Mouse (Mus musculus): ENCODE measurements around the gene Armc8. TPM values are rescaled to one million over a fixed set of nuclear protein-coding genes. Genes with fewer than 3 reads are reported as not detected.

Armc8 gene
- polyA plus RNA-seq, 1 experiment from 2014 or later, result 46.4 TPM

GRCm38 (mm10) chr9:99469681-99470273 lies 98.9 kb downstream of the Armc8 start:
- no peaks in the 10 kb centered on the region for H3K27me3 ChIP-seq (ENCODE audit: control insufficient read depth, insufficient read depth, low read length)
- H3K9ac ChIP-seq (ENCODE audit: low read depth, low read length), result no peak overlapping the region
- ATAC-seq (ENCODE audit: low FRiP score) (no peak), DNase-seq (ENCODE audit: low spot score) (peak; percentile 10)
- H3K9me3 ChIP-seq (ENCODE audit: control insufficient read depth, low read length), result no peaks in the 10 kb centered on the region
- no peak overlapping the region for H3K27ac ChIP-seq (ENCODE audit: low read depth, low read length)
- H3K4me1 ChIP-seq (replicated peaks; ENCODE audit: control insufficient read depth, insufficient read depth, low read length), result no peaks in the 10 kb centered on the region
- H3K36me3 ChIP-seq (ENCODE audit: control insufficient read depth, insufficient read depth, low read length), result no peaks in the 10 kb centered on the region
- no peak overlapping the region for H3K4me2 ChIP-seq (replicated peaks; ENCODE audit: low read depth, low read length)
- no peak overlapping the region for H3K4me3 ChIP-seq (ENCODE audit: low read depth, low read length)
- WGBS, result 64% methylated on average over 8 of the region's 8 CpGs

- ATAC-seq (ENCODE audit: low FRiP score) (no peak), DNase-seq (ENCODE audit: low spot score) (no peak)
- H3K36me3 ChIP-seq (ENCODE audit: control insufficient read depth, insufficient read depth, low read length), result no peaks in the 10 kb centered on the region
- no peak overlapping the region for H3K4me3 ChIP-seq (ENCODE audit: low read depth, low read length)
- no peak overlapping the region for H3K27ac ChIP-seq (ENCODE audit: low read depth, low read length)
- H3K4me2 ChIP-seq (replicated peaks; ENCODE audit: low read depth, low read length), result no peak overlapping the region
- H3K9me3 ChIP-seq (ENCODE audit: control insufficient read depth, low read length), result no peaks in the 10 kb centered on the region
- no peaks in the 10 kb centered on the region for H3K4me1 ChIP-seq (replicated peaks; ENCODE audit: control insufficient read depth, insufficient read depth, low read length)
- H3K9ac ChIP-seq (ENCODE audit: low read depth, low read length), result no peak overlapping the region
- WGBS, result 86% methylated on average over 9 of the region's 9 CpGs
- no peaks in the 10 kb centered on the region for H3K27me3 ChIP-seq (ENCODE audit: control insufficient read depth, insufficient read depth, low read length)
Measured at GRCm38 (mm10) chr9:99468572-99468971, 100.1 kb downstream of the Armc8 start.

GRCm38 (mm10) chr9:99464876-99465275 lies 103.8 kb downstream of the Armc8 start:
- Histone ChIP-seq H3K27me3 (ENCODE audit: control insufficient read depth, insufficient read depth, low read length) (no peaks in the 10 kb centered on the region), H3K36me3 (ENCODE audit: control insufficient read depth, insufficient read depth, low read length) (no peaks in the 10 kb centered on the region), H3K27ac (ENCODE audit: low read depth, low read length) (no peak overlapping the region), H3K4me3 (ENCODE audit: low read depth, low read length) (no peak overlapping the region), H3K9ac (ENCODE audit: low read depth, low read length) (no peak overlapping the region), H3K4me1 (replicated peaks; ENCODE audit: control insufficient read depth, insufficient read depth, low read length) (no peaks in the 10 kb centered on the region), H3K4me2 (replicated peaks; ENCODE audit: low read depth, low read length) (no peak overlapping the region), H3K9me3 (ENCODE audit: control insufficient read depth, low read length) (no peaks in the 10 kb centered on the region)
- no peak for ATAC-seq (ENCODE audit: low FRiP score)
- 87% methylated on average over 6 of the region's 6 CpGs for WGBS
- no peak for DNase-seq (ENCODE audit: low spot score)

- no peak for DNase-seq (ENCODE audit: low spot score)
- WGBS, result 93% methylated on average over 4 of the region's 4 CpGs
- H3K4me3 ChIP-seq (ENCODE audit: low read depth, low read length), result no peak overlapping the region
Measured at GRCm38 (mm10) chr9:99459730-99460129, 109.0 kb downstream of the Armc8 start.

GRCm38 (mm10) chr9:99458529-99459208 lies 110.0 kb downstream of the Armc8 start:
- no peaks in the 10 kb centered on the region for H3K36me3 ChIP-seq (ENCODE audit: control insufficient read depth, insufficient read depth, low read length)
- no peak for ATAC-seq (ENCODE audit: low FRiP score)
- no peak overlapping the region for H3K4me3 ChIP-seq (ENCODE audit: low read depth, low read length)
- H3K9ac ChIP-seq (ENCODE audit: low read depth, low read length), result no peak overlapping the region
- WGBS, result 45% methylated on average over 12 of the region's 12 CpGs
- H3K4me1 ChIP-seq (replicated peaks; ENCODE audit: control insufficient read depth, insufficient read depth, low read length), result no peaks in the 10 kb centered on the region
- DNase-seq (ENCODE audit: low spot score), result peak; percentile 76
- no peaks in the 10 kb centered on the region for H3K9me3 ChIP-seq (ENCODE audit: control insufficient read depth, low read length)
- H3K27ac ChIP-seq (ENCODE audit: low read depth, low read length), result no peak overlapping the region
- no peak overlapping the region for H3K4me2 ChIP-seq (replicated peaks; ENCODE audit: low read depth, low read length)
- no peaks in the 10 kb centered on the region for H3K27me3 ChIP-seq (ENCODE audit: control insufficient read depth, insufficient read depth, low read length)

More at GRCm38 (mm10) chr9:99459730-99460129, 109.0 kb downstream of the Armc8 start:
- ATAC-seq (ENCODE audit: low FRiP score), result no peak
- Histone ChIP-seq H3K4me1 (replicated peaks; ENCODE audit: control insufficient read depth, insufficient read depth, low read length) (no peaks in the 10 kb centered on the region), H3K36me3 (ENCODE audit: control insufficient read depth, insufficient read depth, low read length) (no peaks in the 10 kb centered on the region), H3K27me3 (ENCODE audit: control insufficient read depth, insufficient read depth, low read length) (no peaks in the 10 kb centered on the region), H3K9ac (ENCODE audit: low read depth, low read length) (no peak overlapping the region), H3K9me3 (ENCODE audit: control insufficient read depth, low read length) (no peaks in the 10 kb centered on the region), H3K4me2 (replicated peaks; ENCODE audit: low read depth, low read length) (no peak overlapping the region), H3K27ac (ENCODE audit: low read depth, low read length) (no peak overlapping the region)

GRCm38 (mm10) chr9:99454211-99454610 lies 114.5 kb downstream of the Armc8 start:
- no peak overlapping the region for H3K27ac ChIP-seq (ENCODE audit: low read depth, low read length)
- H3K36me3 ChIP-seq (ENCODE audit: control insufficient read depth, insufficient read depth, low read length), result no peaks in the 10 kb centered on the region
- H3K9me3 ChIP-seq (ENCODE audit: control insufficient read depth, low read length), result no peaks in the 10 kb centered on the region
- H3K4me2 ChIP-seq (replicated peaks; ENCODE audit: low read depth, low read length), result no peak overlapping the region
- H3K4me1 ChIP-seq (replicated peaks; ENCODE audit: control insufficient read depth, insufficient read depth, low read length), result no peaks in the 10 kb centered on the region
- 90% methylated on average over 4 of the region's 4 CpGs for WGBS
- H3K4me3 ChIP-seq (ENCODE audit: low read depth, low read length), result no peak overlapping the region
- no peaks in the 10 kb centered on the region for H3K27me3 ChIP-seq (ENCODE audit: control insufficient read depth, insufficient read depth, low read length)
- DNase-seq (ENCODE audit: low spot score) (no peak), ATAC-seq (ENCODE audit: low FRiP score) (no peak)
- H3K9ac ChIP-seq (ENCODE audit: low read depth, low read length), result no peak overlapping the region

- Histone ChIP-seq H3K9me3 (ENCODE audit: control insufficient read depth, low read length) (no peaks in the 10 kb centered on the region), H3K9ac (ENCODE audit: low read depth, low read length) (no peak within 1 kb of the TSS), H3K4me3 (ENCODE audit: low read depth, low read length) (no peak within 1 kb of the TSS), H3K27me3 (ENCODE audit: control insufficient read depth, insufficient read depth, low read length) (no peaks in the 10 kb centered on the region), H3K36me3 (ENCODE audit: control insufficient read depth, insufficient read depth, low read length) (no peaks in the 10 kb centered on the region), H3K4me1 (replicated peaks; ENCODE audit: control insufficient read depth, insufficient read depth, low read length) (no peaks in the 10 kb centered on the region), H3K27ac (ENCODE audit: low read depth, low read length) (no peak within 1 kb of the TSS), H3K4me2 (replicated peaks; ENCODE audit: low read depth, low read length) (no peak within 1 kb of the TSS)
- ATAC-seq (ENCODE audit: low FRiP score) (no peak), DNase-seq (ENCODE audit: low spot score) (no peak)
- 14% methylated on average over 12 of the region's 14 CpGs for WGBS
Measured at GRCm38 (mm10) chr9:99451161-99451560, 117.5 kb downstream of the Armc8 start, which contains the start of gene Nme9. TSS of gene Nme9 (plus strand) at chr9:99451475.

- Histone ChIP-seq H3K36me3 (ENCODE audit: control insufficient read depth, insufficient read depth, low read length) (no peaks in the 10 kb centered on the region), H3K9me3 (ENCODE audit: control insufficient read depth, low read length) (no peaks in the 10 kb centered on the region), H3K4me1 (replicated peaks; ENCODE audit: control insufficient read depth, insufficient read depth, low read length) (no peaks in the 10 kb centered on the region), H3K9ac (ENCODE audit: low read depth, low read length) (no peak overlapping the region), H3K4me3 (ENCODE audit: low read depth, low read length) (no peak overlapping the region), H3K4me2 (replicated peaks; ENCODE audit: low read depth, low read length) (no peak overlapping the region), H3K27ac (ENCODE audit: low read depth, low read length) (no peak overlapping the region), H3K27me3 (ENCODE audit: control insufficient read depth, insufficient read depth, low read length) (no peaks in the 10 kb centered on the region)
- WGBS, result 40% methylated on average over 9 of the region's 9 CpGs
- DNase-seq (ENCODE audit: low spot score), result peak; percentile 37
- ATAC-seq (ENCODE audit: low FRiP score), result no peak
Measured at GRCm38 (mm10) chr9:99449886-99450647, 118.6 kb downstream of the Armc8 start.

Measured in hindbrain, embryonic 11.5 days (tissue).